Mouse (Mus musculus) forebrain, postnatal 0 days (tissue): ENCODE data around the gene Cbarp. TPM values are rescaled to one million over a fixed set of nuclear protein-coding genes. Genes with fewer than 3 reads are reported as not detected.

Experiments used
- ATAC-seq: fragments of 200-750 bp; cut with Nextera tagmentation; 2 replicates; pipeline ENCODE4 v1.8.0; 2017; ENCODE audit warnings: mild to moderate bottlenecking, moderate library complexity
- DNase-seq: peaks from one replicate; pipeline ENCODE4 v3.0.0-alpha.2; 2015
- H3K27ac ChIP-seq: fragments of 300-500 bp; sonication (generic); 2 replicates; pipeline ENCODE4 v1.5.1; 2014; ENCODE audit warnings: low read depth, mild to moderate bottlenecking, antibody characterized with exemption, low read length, moderate library complexity, mixed read lengths
- H3K27me3 ChIP-seq: fragments of 300-500 bp; sonication (generic); 2 replicates; pipeline ENCODE4 v1.6.1; 2014; ENCODE audit warnings: mild to moderate bottlenecking, low read length, mixed read lengths; ENCODE audit not compliant: insufficient read depth
- H3K36me3 ChIP-seq: fragments of 300-500 bp; sonication (generic); 2 replicates; pipeline ENCODE4 v1.6.1; 2014; ENCODE audit warnings: mild to moderate bottlenecking, moderate library complexity; ENCODE audit not compliant: insufficient read depth
- H3K4me1 ChIP-seq: fragments of 300-500 bp; sonication (generic); 2 replicates; pipeline ENCODE4 v1.6.1; 2014; ENCODE audit warnings: antibody characterized with exemption; ENCODE audit not compliant: insufficient read depth
- H3K4me2 ChIP-seq: fragments of 300-500 bp; sonication (generic); 2 replicates; pipeline ENCODE4 v1.6.1; 2014; ENCODE audit warnings: low read depth, mild to moderate bottlenecking, moderate library complexity
- H3K4me3 ChIP-seq: fragments of 300-500 bp; sonication (generic); 2 replicates; pipeline ENCODE4 v1.5.1; 2014; ENCODE audit warnings: low read depth, low read length, mixed read lengths
- H3K9ac ChIP-seq: fragments of 300-500 bp; sonication (generic); 2 replicates; pipeline ENCODE4 v1.6.1; 2014; ENCODE audit warnings: mild to moderate bottlenecking
- H3K9me3 ChIP-seq: fragments of 300-500 bp; sonication (generic); 2 replicates; pipeline ENCODE4 v1.6.1; 2016; ENCODE audit warnings: low read length
- CTCF ChIP-seq: sonication (generic); IDR thresholded peaks from 2 replicates; pipeline ENCODE4 v1.5.1; 2016; ENCODE audit warnings: antibody characterized with exemption, control low read depth, low read depth
- WGBS: fragments of 180-500 bp; shearing (Covaris S2); extraction: QIAGEN DNeasy Blood & Tissue Kit; methylation state at CpG from one replicate; pipeline ENCODE4 v1.1.7; 2014; 5-methylcytosine and 5-hydroxymethylcytosine counted together
- polyA plus RNA-seq: library from polyadenylated mRNA; unstranded; fragments of >200 nt; fragmentation: Nextera tagmentation; extraction: Ambion mirVana; gene quantifications from 2 replicates; pipeline ENCODE4 v1.2.1, GENCODE M21; 2015
- total RNA-seq: library from RNA; depleted of rRNA; stranded (reverse); fragments of >200 nt; gene quantifications from 2 replicates; pipeline ENCODE4 v1.2.3, GENCODE M21; 2014

The Cbarp gene
- total and polyA plus RNA-seq, 2 experiments from 2014 or later: 68.2 to 151 TPM

GRCm38 (mm10) chr10:80115944-80116335 is 24.7 kb downstream of the Cbarp start:
- peak overlapping the region; percentile 74 for H3K9ac ChIP-seq
- WGBS: 3% methylated on average over 55 of the region's 63 CpGs
- DNase-seq (no peak), ATAC-seq (no peak)
- peaks cover 17% of the 10 kb centered on the region for H3K4me1 ChIP-seq
- H3K4me3 ChIP-seq: peak overlapping the region; percentile 92
- H3K27ac ChIP-seq: peak overlapping the region; percentile 79
- peak overlapping the region; percentile 74 for H3K4me2 ChIP-seq
- H3K9me3 ChIP-seq: no peaks in the 10 kb centered on the region
- H3K36me3 ChIP-seq: peaks cover 8% of the 10 kb centered on the region; the same call in 1 of the 2 replicates
- no peak for TF ChIP-seq CTCF
- H3K27me3 ChIP-seq: no peaks in the 10 kb centered on the region

DNA sequence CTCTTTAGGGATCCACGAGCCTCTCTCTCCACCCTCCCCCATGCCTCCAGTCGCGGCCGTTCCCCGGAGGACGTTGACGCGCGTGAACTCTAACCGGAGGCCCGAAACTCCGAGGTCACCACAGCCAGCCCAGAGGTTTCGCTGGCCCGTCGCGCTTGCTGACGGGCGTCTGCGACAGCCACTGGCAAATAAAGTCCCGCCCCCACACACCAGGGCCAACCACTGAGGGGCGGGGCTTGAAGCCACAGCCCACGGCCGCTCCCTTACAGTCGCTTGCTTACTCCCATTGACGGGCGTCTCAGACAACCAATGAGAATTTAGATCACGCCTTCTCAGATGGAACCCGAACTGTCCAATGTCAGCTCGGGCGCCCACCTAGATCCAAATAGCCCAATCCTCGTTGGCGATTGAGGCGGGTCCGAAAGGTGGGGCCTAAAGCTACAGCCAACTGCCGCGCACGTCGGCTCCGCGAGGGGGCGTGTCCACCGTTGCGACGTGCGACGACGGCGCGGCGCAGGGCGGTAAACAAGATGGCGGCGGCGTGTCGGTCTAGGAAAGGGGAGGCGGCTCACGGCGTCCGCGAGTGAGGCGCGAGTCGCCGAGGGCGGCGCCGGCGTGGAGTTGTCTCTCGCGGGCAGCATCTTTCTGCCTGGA is 25.2 kb downstream of the Cbarp start, which contains the start of gene Stk11:
Stk11 (plus strand) TSS at position 514 of the 654 bp plus-strand sequence.
- Histone ChIP-seq H3K9ac (peak within 1 kb of the TSS; percentile 74), H3K36me3 (peaks cover 6% of the 10 kb centered on the region; the same call in 1 of the 2 replicates), H3K27ac (peak within 1 kb of the TSS; percentile 79), H3K27me3 (no peaks in the 10 kb centered on the region), H3K4me1 (peaks cover 17% of the 10 kb centered on the region), H3K4me2 (peak within 1 kb of the TSS; percentile 74), H3K9me3 (no peaks in the 10 kb centered on the region), H3K4me3 (peak within 1 kb of the TSS; percentile 92)
- WGBS: under 1% methylated on average over 67 of the region's 70 CpGs
- peak; percentile 100 for DNase-seq
- TF ChIP-seq CTCF: peak; percentile 47
- peak; percentile 98 for ATAC-seq

GRCm38 (mm10) chr10:80114341-80115284 is 26.0 kb downstream of the Cbarp start:
- H3K9me3 ChIP-seq: no peaks in the 10 kb centered on the region
- H3K4me1 ChIP-seq: peaks cover 17% of the 10 kb centered on the region
- H3K4me3 ChIP-seq: peak overlapping the region; percentile 92
- H3K9ac ChIP-seq: peak overlapping the region; percentile 35; the same call in 1 of the 2 replicates
- peak overlapping the region; percentile 73 for H3K27ac ChIP-seq
- peak; percentile 88 for DNase-seq
- 0 out of 2 replicates have a peak, but pooled peaks cover 3% of the 10 kb centered on the region for H3K36me3 ChIP-seq
- 3% methylated on average over 27 of the region's 27 CpGs for WGBS
- TF ChIP-seq CTCF: peak; percentile 90
- H3K27me3 ChIP-seq: no peaks in the 10 kb centered on the region
- ATAC-seq: peak; percentile 12; the same call in 1 of the 2 replicates
- peak overlapping the region; percentile 54 for H3K4me2 ChIP-seq

- Histone ChIP-seq H3K4me1 (no peaks in the 10 kb centered on the region), H3K9ac (no peak overlapping the region)
- 64% methylated on average over 6 of the region's 6 CpGs for WGBS
Measured at GRCm38 (mm10) chr10:80107678-80108077, 33.0 kb downstream of the Cbarp start.

DNA sequence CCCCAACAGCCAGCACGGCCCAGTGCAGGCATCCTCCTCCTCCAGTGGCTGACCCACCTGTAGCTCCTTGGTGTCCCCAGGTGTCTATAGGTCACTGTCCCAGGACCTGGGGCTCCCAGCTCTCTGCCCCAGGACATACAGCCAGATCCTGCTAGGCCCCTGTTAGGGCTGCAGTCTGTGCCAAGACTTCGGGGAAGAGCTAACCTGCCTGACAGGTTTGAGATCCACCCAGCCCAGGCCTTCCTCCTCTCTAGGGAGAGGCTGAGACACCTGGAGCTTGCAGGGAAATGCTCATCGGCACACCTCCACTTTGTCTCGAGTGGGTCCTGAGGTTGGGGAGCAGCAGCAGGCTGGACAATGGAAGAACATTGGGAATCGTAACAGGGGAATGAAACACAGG is 34.7 kb downstream of the Cbarp start:
- 71% methylated on average over 5 of the region's 5 CpGs for WGBS

More at GRCm38 (mm10) chr10:80107678-80108077, 33.0 kb downstream of the Cbarp start:
- ATAC-seq: no peak
- no peaks in the 10 kb centered on the region for H3K36me3 ChIP-seq
- H3K4me2 ChIP-seq: no peak overlapping the region
- TF ChIP-seq CTCF: no peak
- no peaks in the 10 kb centered on the region for H3K27me3 ChIP-seq
- no peaks in the 10 kb centered on the region for H3K9me3 ChIP-seq
- no peak for DNase-seq
- H3K4me3 ChIP-seq: no peak overlapping the region
- H3K27ac ChIP-seq: no peak overlapping the region

GRCm38 (mm10) chr10:80105460-80105859 is 35.2 kb downstream of the Cbarp start, which contains the start of gene Sbno2:
Sbno2 (minus strand) TSS chr10:80105571.
- Histone ChIP-seq H3K4me3 (no peak within 1 kb of the TSS), H3K9ac (no peak within 1 kb of the TSS), H3K27ac (no peak within 1 kb of the TSS), H3K9me3 (no peaks in the 10 kb centered on the region), H3K36me3 (no peaks in the 10 kb centered on the region), H3K4me1 (peaks cover 8% of the 10 kb centered on the region), H3K4me2 (no peak within 1 kb of the TSS), H3K27me3 (no peaks in the 10 kb centered on the region)
- TF ChIP-seq CTCF: no peak
- ATAC-seq (no peak), DNase-seq (no peak)
- 71% methylated on average over 5 of the region's 5 CpGs for WGBS

More for the DNA sequence above, 34.7 kb downstream of the Cbarp start:
- no peaks in the 10 kb centered on the region for H3K27me3 ChIP-seq
- no peaks in the 10 kb centered on the region for H3K36me3 ChIP-seq
- H3K4me2 ChIP-seq: no peak overlapping the region
- no peak for DNase-seq
- no peak overlapping the region for H3K9ac ChIP-seq
- H3K4me3 ChIP-seq: no peak overlapping the region
- no peaks in the 10 kb centered on the region for H3K9me3 ChIP-seq
- ATAC-seq: no peak
- peaks cover 8% of the 10 kb centered on the region for H3K4me1 ChIP-seq
- TF ChIP-seq CTCF: no peak
- H3K27ac ChIP-seq: no peak overlapping the region
